Mouse (Mus musculus) liver, adult 2 months (tissue): Measurements from ENCODE around the gene Herc6.

Experiments used
- CTCF ChIP-seq: fragments of 200-500 bp; IDR thresholded peaks from 2 replicates; pipeline ENCODE4 v1.5.1; 2011; ENCODE audit warnings: low read depth, low read length, control low read depth
- POLR2A ChIP-seq: fragments of 200-500 bp; IDR thresholded peaks from 2 replicates; pipeline ENCODE4 v1.6.1; 2011; ENCODE audit warnings: low read length, control low read depth; ENCODE audit not compliant: insufficient read depth; ENCODE audit errors: extremely low read depth

- no peak for TF ChIP-seq POLR2A
- TF ChIP-seq CTCF = no peak
Measured at GRCm38 (mm10) chr6:57563454-57563853, 17.3 kb upstream of the Herc6 start.
